Mouse (Mus musculus): Measurements from ENCODE around the gene Cyp1a1.

DNA sequence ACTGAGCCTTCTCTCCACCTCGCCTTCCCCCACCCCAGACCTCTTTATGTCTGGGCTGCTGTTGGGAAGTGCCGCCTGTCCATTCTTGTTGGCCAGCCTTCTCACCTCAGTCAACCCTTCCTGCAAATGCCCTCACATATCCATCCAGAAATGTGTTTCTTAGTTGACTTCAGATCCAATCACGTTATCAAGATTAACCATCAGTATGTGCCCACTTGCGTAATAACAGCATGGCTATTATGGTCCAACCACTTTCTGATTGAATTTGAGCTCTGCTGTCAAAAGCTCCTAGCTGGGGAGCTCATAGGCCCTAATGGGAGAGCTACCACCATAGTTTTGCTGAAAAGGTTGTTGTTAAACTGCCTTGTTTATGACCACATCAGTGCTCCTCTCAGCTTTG, 16.7 kb upstream of the Cyp1a1 start:
- TF ChIP-seq CTCF (IDR thresholded peaks at IDR 0.05; ENCODE audit: low read depth, low read length), result no peak
- TF ChIP-seq POLR2A (IDR thresholded peaks at IDR 0.05; ENCODE audit: extremely low read depth, insufficient read depth, low read length), result no peak
